8 mouse cellular contexts compared by ENCODE assay signal in the genomic region with DNA sequence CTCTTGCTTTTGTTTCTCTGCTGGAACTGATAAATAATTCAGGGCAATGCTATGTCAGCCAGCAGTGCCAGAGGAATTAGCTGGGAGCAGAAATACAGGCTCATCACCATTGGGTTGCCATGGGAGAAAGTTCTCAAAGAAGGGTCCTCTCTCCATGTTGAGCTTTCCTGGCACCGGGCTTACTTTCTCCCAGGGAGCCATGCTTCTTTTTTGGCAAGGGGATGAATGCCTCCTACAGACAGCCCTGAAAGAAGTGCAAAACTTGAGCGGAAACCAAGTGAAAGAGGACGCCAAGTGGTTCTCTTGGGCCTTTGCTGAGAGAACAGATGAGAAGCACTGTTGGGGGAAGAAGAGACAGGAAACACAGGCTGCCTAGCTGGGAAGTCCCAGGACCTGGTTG.
A peak's percentile ranks its signal among the peaks of the same experiment; 100 is the strongest.
DNase-seq lines count a peak whose midpoint lies in the region; ATAC-seq and TF ChIP-seq lines count a peak whose summit lies in the region.

No protein-coding gene starts in this region.

- TF ChIP-seq POLR2A in heart, adult 2 months (IDR thresholded peaks at IDR 0.05; ENCODE audit: insufficient read depth, low read depth, low read length), result no peak
- no peak for TF ChIP-seq POLR2A in lung, adult 2 months (IDR thresholded peaks at IDR 0.05; ENCODE audit: borderline replicate concordance, extremely low read depth, low read depth, low read length)

- TF ChIP-seq CTCF in heart, adult 2 months (IDR thresholded peaks at IDR 0.05), result no peak
- TF ChIP-seq CTCF in lung, adult 2 months (IDR thresholded peaks at IDR 0.05; ENCODE audit: insufficient read depth, low read length), result no peak

- WGBS in heart, adult 2 months, result 77% methylated on average over 3 of the region's 3 CpGs
- 70% methylated on average over 3 of the region's 3 CpGs for WGBS in heart, embryonic 12.5 days
- WGBS in lung, adult 2 months, result 59% methylated on average over 3 of the region's 3 CpGs

- no peaks in the 10 kb centered on the region; the same call in 1 of the 2 replicates for H3K9me3 ChIP-seq in heart, embryonic 12.5 days (replicated peaks)

- no peaks in the 10 kb centered on the region for H3K36me3 ChIP-seq in heart, adult 2 months (ENCODE audit: control insufficient read depth, insufficient read depth, low read length)
- no peaks in the 10 kb centered on the region for H3K36me3 ChIP-seq in heart, embryonic 12.5 days

- no peak overlapping the region for H3K4me2 ChIP-seq in heart, embryonic 12.5 days

- no peak for TF ChIP-seq EP300 in heart, adult 2 months (IDR thresholded peaks at IDR 0.05; ENCODE audit: insufficient read depth, low read depth, low read length)

- no peaks in the 10 kb centered on the region for H3K79me2 ChIP-seq in heart, adult 2 months (replicated peaks; ENCODE audit: control insufficient read depth, insufficient read depth, low read length)

- no peak overlapping the region for H3K4me3 ChIP-seq in heart, adult 2 months
- no peak overlapping the region for H3K4me3 ChIP-seq in heart, embryonic 12.5 days
- no peak overlapping the region for H3K4me3 ChIP-seq in lung, adult 2 months (replicated peaks; ENCODE audit: extremely low read depth, low read depth, low read length)

- intact Hi-C loops in heart, adult 2 months (cut with DNase I), result no loop called here
- intact Hi-C loops in heart, postnatal 10 days (cut with DNase I), result no loop called here
- intact Hi-C loops in left cerebral cortex, postnatal 25 days (cut with DNase I), result loop anchor here (1.0 to 5.0 kb wide), 2 partner anchors 76 to 141 kb away; no protein-coding TSS in a partner anchor

- H3K9ac ChIP-seq in heart, adult 2 months (ENCODE audit: low read depth, low read length), result no peak overlapping the region
- H3K9ac ChIP-seq in heart, embryonic 12.5 days, result no peak overlapping the region

- no peaks in the 10 kb centered on the region; the same call in 1 of the 2 replicates for H3K27me3 ChIP-seq in heart, adult 2 months (ENCODE audit: control insufficient read depth, insufficient read depth, low read length)
- no peaks in the 10 kb centered on the region for H3K27me3 ChIP-seq in heart, embryonic 12.5 days (replicated peaks)

- H3K27ac ChIP-seq in heart, adult 2 months, result no peak overlapping the region
- no peak overlapping the region for H3K27ac ChIP-seq in heart, embryonic 12.5 days (ENCODE audit: poor library complexity, severe bottlenecking)

- DNase-seq in heart, adult 2 months, result peak; percentile 37 to 54
- peak; percentile 44 for DNase-seq in cerebellum, adult 11-12 months
- DNase-seq in heart, postnatal 10 days, result peak; percentile 57 to 67
- peak; percentile 49 to 92 for DNase-seq in left cerebral cortex, postnatal 25 days (ENCODE audit: low spot score in 2 of 2)
- no peak for DNase-seq in embryo, embryonic 10.5 days (ENCODE audit: low spot score)
- no peak for DNase-seq in T-cell, adult 2 months (ENCODE audit: low spot score)
- DNase-seq in lung, adult 2 months, result no peak

- peaks cover 2% of the 10 kb centered on the region for H3K4me1 ChIP-seq in heart, adult 2 months (ENCODE audit: control insufficient read depth, insufficient read depth, low read length)
- H3K4me1 ChIP-seq in heart, embryonic 12.5 days (replicated peaks), result peaks cover 9% of the 10 kb centered on the region; the same call in 1 of the 2 replicates
- peaks cover 2% of the 10 kb centered on the region; the same call in 1 of the 2 replicates for H3K4me1 ChIP-seq in lung, adult 2 months (ENCODE audit: control insufficient read depth, insufficient read depth, low read length)

- no peak for ATAC-seq in heart, embryonic 12.5 days (ENCODE audit: insufficient number of reproducible peaks, low FRiP score)

Comparison
In these comparisons a context has a peak if more than half of its experiments do, and no peak if none do; other contexts are left out.
1. DNase-seq: peak in heart, adult 2 months (2 of 2), cerebellum, adult 11-12 months (single experiment), heart, postnatal 10 days (2 of 2) and left cerebral cortex, postnatal 25 days (2 of 2); none in embryo, embryonic 10.5 days (single experiment), T-cell, adult 2 months (single experiment) and lung, adult 2 months (single experiment).